Mouse (Mus musculus) CD4-positive, CD25-positive, alpha-beta regulatory T cell, adult 9 weeks (primary cell): ENCODE data around the gene Olfr169. TPM values are rescaled to one million over a fixed set of nuclear protein-coding genes. Genes with fewer than 3 reads are reported as not detected.

ENCODE experiments used
- polyA plus RNA-seq: library from polyadenylated mRNA; unstranded; fragments of 100-300 nt; shearing (Covaris generic); gene quantifications from one replicate; pipeline ENCODE4 v1.2.1, GENCODE M21; 2017

The Olfr169 gene
- not detected for polyA plus RNA-seq

GRCm38 (mm10) chr16:19571709-19572108 is at the start of gene Olfr169:
TSS of gene Olfr169 (minus strand) at chr16:19571809.

GRCm38 (mm10) chr16:19611782-19612181 is 40.2 kb upstream of the Olfr169 start, which contains the start of gene Olfr170:
TSS of gene Olfr170 (minus strand) at chr16:19611882.

GRCm38 (mm10) chr16:19535455-19535854 is 36.2 kb downstream of the Olfr169 start, which contains the start of gene Olfr168:
TSS of gene Olfr168 (minus strand) at chr16:19535555.

GRCm38 (mm10) chr16:19522166-19522565 is 49.4 kb downstream of the Olfr169 start, which contains the start of gene Olfr167:
TSS of gene Olfr167 (minus strand) at chr16:19522266.

Other genes with a start within 250 kb of the Olfr169 start
- not detected for gene Olfr165, start 148.7 kb downstream of the Olfr169 start, polyA plus RNA-seq
- gene Olfr166, start 88.1 kb downstream of the Olfr169 start, polyA plus RNA-seq: 0.06 TPM
- gene Olfr167, start 49.5 kb downstream of the Olfr169 start, polyA plus RNA-seq: not detected
- not detected for gene Olfr168, start 36.3 kb downstream of the Olfr169 start, polyA plus RNA-seq
- not detected for gene Olfr170, start 40.1 kb upstream of the Olfr169 start, polyA plus RNA-seq
- gene Olfr171, start 58.1 kb upstream of the Olfr169 start, polyA plus RNA-seq: not detected
- not detected for gene Lamp3, start 134.6 kb upstream of the Olfr169 start, polyA plus RNA-seq
- gene B3gnt5, start 188.4 kb upstream of the Olfr169 start, polyA plus RNA-seq: 17.6 TPM